Comparison of ENCODE assay signal across 24 mouse cellular contexts in the genomic region with DNA sequence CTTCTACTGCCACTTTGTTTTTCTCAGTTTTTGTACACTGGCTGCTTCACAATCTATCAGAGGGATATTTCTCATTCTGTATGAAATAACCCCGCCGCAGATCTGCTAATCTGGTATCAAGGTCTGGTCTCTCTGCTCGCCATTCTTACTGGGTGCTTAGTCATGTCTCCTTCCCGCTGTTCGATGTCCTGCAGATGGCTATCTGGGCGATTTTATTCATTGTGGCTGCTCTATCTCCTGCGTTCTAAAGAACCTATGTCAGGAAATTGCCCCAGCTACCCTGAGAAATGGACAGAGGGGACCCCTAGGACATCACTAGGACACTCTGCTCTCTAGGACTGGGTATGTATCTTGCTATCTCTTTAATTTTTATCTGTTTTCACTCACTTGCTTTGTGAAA.
"Had no signal": no experiment of that assay in that cellular context is flagged by ENCODE, and none has a peak within 500 bp of the region (broad histone marks: within the 10 kb centered on the region; RNA-seq: fewer than 3 reads in every experiment).

No protein-coding gene starts in this region.

- ATAC-seq: liver, postnatal 0 days; midbrain, embryonic 15.5 days had no signal

- H3K27ac ChIP-seq: kidney, embryonic 15.5 days; left cerebral cortex, adult 2 months; limb, embryonic 12.5 days; limb, embryonic 15.5 days; liver, embryonic 14.5 days; lung, embryonic 15.5 days; midbrain, embryonic 15.5 days; neural tube, embryonic 12.5 days; neural tube, embryonic 15.5 days; stomach, embryonic 15.5 days had no signal

- H3K27me3 ChIP-seq: megakaryocyte, embryonic 14.5 days had no signal

- H3K9me3 ChIP-seq: kidney, embryonic 15.5 days; limb, embryonic 12.5 days; limb, embryonic 15.5 days; lung, embryonic 15.5 days; megakaryocyte, embryonic 14.5 days; midbrain, embryonic 15.5 days; neural tube, embryonic 12.5 days; neural tube, embryonic 15.5 days; stomach, embryonic 15.5 days had no signal

- H3K4me2 ChIP-seq: kidney, embryonic 15.5 days; limb, embryonic 12.5 days; limb, embryonic 15.5 days; lung, embryonic 15.5 days; midbrain, embryonic 11.5 days; midbrain, embryonic 15.5 days; neural tube, embryonic 12.5 days; neural tube, embryonic 15.5 days; stomach, embryonic 15.5 days had no signal

- H3K36me3 ChIP-seq: kidney, embryonic 15.5 days; limb, embryonic 12.5 days; limb, embryonic 15.5 days; midbrain, embryonic 15.5 days; neural tube, embryonic 12.5 days; neural tube, embryonic 15.5 days; stomach, embryonic 15.5 days had no signal

- DNase-seq: kidney, adult 11 months; kidney, adult 8-10 months; kidney, postnatal 10 days; kidney, postnatal 36 days; layer of hippocampus, postnatal 36 days; liver, postnatal 0 days; lung, postnatal 10 days; lung, postnatal 4 days; retina, postnatal 1 day; right cerebral cortex, postnatal 25 days; spleen, adult 18-20 months; thymus, postnatal 25 days had no signal

- H3K4me3 ChIP-seq: kidney, embryonic 15.5 days; left cerebral cortex, adult 2 months; limb, embryonic 12.5 days; limb, embryonic 15.5 days; lung, embryonic 15.5 days; midbrain, embryonic 15.5 days; neural tube, embryonic 12.5 days; neural tube, embryonic 15.5 days; stomach, embryonic 15.5 days had no signal

- H3K9ac ChIP-seq: kidney, embryonic 15.5 days; limb, embryonic 12.5 days; limb, embryonic 15.5 days; liver, embryonic 14.5 days; liver, postnatal 0 days; lung, embryonic 15.5 days; midbrain, embryonic 15.5 days; neural tube, embryonic 12.5 days; neural tube, embryonic 15.5 days; stomach, embryonic 15.5 days had no signal
